Mouse (Mus musculus): ENCODE measurements at regions not wholly inside any gene's neighbourhood (a gene's known extent, or its start where the extent isn't known, plus 50 kb on each side); places are given as distances from the start of the nearest gene placed in this dataset.

- DNase-seq (ENCODE audit: low spot score) (no peak), ATAC-seq (ENCODE audit: insufficient number of reproducible peaks, low FRiP score, low TSS enrichment, low read depth) (no peak)
- Histone ChIP-seq H3K36me3 (ENCODE audit: control insufficient read depth, insufficient read depth, low read length) (no peaks in the 10 kb centered on the region), H3K4me1 (ENCODE audit: control insufficient read depth, insufficient read depth, low read length) (no peaks in the 10 kb centered on the region), H3K4me3 (ENCODE audit: low read depth, low read length) (no peak overlapping the region), H3K27ac (replicated peaks; ENCODE audit: low read depth, low read length) (no peak overlapping the region), H3K9ac (ENCODE audit: low read length) (no peak overlapping the region), H3K27me3 (ENCODE audit: control insufficient read depth, insufficient read depth, low read length) (peaks cover 2% of the 10 kb centered on the region), H3K4me2 (ENCODE audit: low read depth, severe bottlenecking) (no peak overlapping the region), H3K9me3 (ENCODE audit: control insufficient read depth, low read length) (no peaks in the 10 kb centered on the region)
- WGBS, result 90% methylated on average over 5 of the region's 5 CpGs
These were observed 267.8 kb downstream of the Bcor start for GRCm38 (mm10) chrX:11892396-11892795.

GRCm38 (mm10) chrX:11893606-11894279 is 266.4 kb downstream of the Bcor start:
- peak; percentile 23 for DNase-seq (ENCODE audit: low spot score)

GRCm38 (mm10) chrX:11894280-11894662 is 265.9 kb downstream of the Bcor start:
- Histone ChIP-seq H3K4me2 (ENCODE audit: low read depth, severe bottlenecking) (no peak overlapping the region), H3K9ac (ENCODE audit: low read length) (no peak overlapping the region), H3K4me3 (ENCODE audit: low read depth, low read length) (no peak overlapping the region), H3K9me3 (ENCODE audit: control insufficient read depth, low read length) (no peaks in the 10 kb centered on the region), H3K4me1 (ENCODE audit: control insufficient read depth, insufficient read depth, low read length) (no peaks in the 10 kb centered on the region), H3K27ac (replicated peaks; ENCODE audit: low read depth, low read length) (no peak overlapping the region), H3K27me3 (ENCODE audit: control insufficient read depth, insufficient read depth, low read length) (peaks cover 2% of the 10 kb centered on the region), H3K36me3 (ENCODE audit: control insufficient read depth, insufficient read depth, low read length) (no peaks in the 10 kb centered on the region)
- 47% methylated on average over 6 of the region's 6 CpGs for WGBS
- no peak for ATAC-seq (ENCODE audit: insufficient number of reproducible peaks, low FRiP score, low TSS enrichment, low read depth)
- no peak for DNase-seq (ENCODE audit: low spot score)

More at GRCm38 (mm10) chrX:11893606-11894279, 266.4 kb downstream of the Bcor start:
- Histone ChIP-seq H3K4me2 (ENCODE audit: low read depth, severe bottlenecking) (no peak overlapping the region), H3K9ac (ENCODE audit: low read length) (no peak overlapping the region), H3K9me3 (ENCODE audit: control insufficient read depth, low read length) (no peaks in the 10 kb centered on the region), H3K27ac (replicated peaks; ENCODE audit: low read depth, low read length) (no peak overlapping the region), H3K4me3 (ENCODE audit: low read depth, low read length) (no peak overlapping the region), H3K36me3 (ENCODE audit: control insufficient read depth, insufficient read depth, low read length) (no peaks in the 10 kb centered on the region), H3K4me1 (ENCODE audit: control insufficient read depth, insufficient read depth, low read length) (no peaks in the 10 kb centered on the region), H3K27me3 (ENCODE audit: control insufficient read depth, insufficient read depth, low read length) (peaks cover 2% of the 10 kb centered on the region)
- WGBS, result 30% methylated on average over 10 of the region's 10 CpGs
- no peak for ATAC-seq (ENCODE audit: insufficient number of reproducible peaks, low FRiP score, low TSS enrichment, low read depth)

GRCm38 (mm10) chrX:11895396-11895795 is 264.8 kb downstream of the Bcor start:
- Histone ChIP-seq H3K4me3 (ENCODE audit: low read depth, low read length) (no peak overlapping the region), H3K36me3 (ENCODE audit: control insufficient read depth, insufficient read depth, low read length) (no peaks in the 10 kb centered on the region), H3K27ac (replicated peaks; ENCODE audit: low read depth, low read length) (no peak overlapping the region), H3K4me2 (ENCODE audit: low read depth, severe bottlenecking) (no peak overlapping the region), H3K27me3 (ENCODE audit: control insufficient read depth, insufficient read depth, low read length) (peaks cover 2% of the 10 kb centered on the region; the same call in 1 of the 2 replicates), H3K9ac (ENCODE audit: low read length) (no peak overlapping the region), H3K9me3 (ENCODE audit: control insufficient read depth, low read length) (no peaks in the 10 kb centered on the region), H3K4me1 (ENCODE audit: control insufficient read depth, insufficient read depth, low read length) (no peaks in the 10 kb centered on the region)
- no peak for ATAC-seq (ENCODE audit: insufficient number of reproducible peaks, low FRiP score, low TSS enrichment, low read depth)
- WGBS, result 21% methylated on average over 5 of the region's 5 CpGs
- DNase-seq (ENCODE audit: low spot score), result no peak

- H3K9ac ChIP-seq (ENCODE audit: low read length), result no peak overlapping the region
- H3K27me3 ChIP-seq (ENCODE audit: control insufficient read depth, insufficient read depth, low read length), result peaks cover 2% of the 10 kb centered on the region; the same call in 1 of the 2 replicates
- no peaks in the 10 kb centered on the region for H3K9me3 ChIP-seq (ENCODE audit: control insufficient read depth, low read length)
- DNase-seq (ENCODE audit: low spot score) (no peak), ATAC-seq (ENCODE audit: insufficient number of reproducible peaks, low FRiP score, low TSS enrichment, low read depth) (no peak)
- 79% methylated on average over 8 of the region's 8 CpGs for WGBS
- no peaks in the 10 kb centered on the region for H3K4me1 ChIP-seq (ENCODE audit: control insufficient read depth, insufficient read depth, low read length)
- no peaks in the 10 kb centered on the region for H3K36me3 ChIP-seq (ENCODE audit: control insufficient read depth, insufficient read depth, low read length)
- no peak overlapping the region for H3K4me3 ChIP-seq (ENCODE audit: low read depth, low read length)
- H3K27ac ChIP-seq (replicated peaks; ENCODE audit: low read depth, low read length), result no peak overlapping the region
- no peak overlapping the region for H3K4me2 ChIP-seq (ENCODE audit: low read depth, severe bottlenecking)
These were observed 261.9 kb downstream of the Bcor start for GRCm38 (mm10) chrX:11898280-11898679.

- DNase-seq (ENCODE audit: low spot score), result no peak
- no peak overlapping the region for H3K9ac ChIP-seq (ENCODE audit: low read length)
- no peak overlapping the region for H3K4me3 ChIP-seq (ENCODE audit: low read depth, low read length)
- ATAC-seq (ENCODE audit: insufficient number of reproducible peaks, low FRiP score, low TSS enrichment, low read depth), result no peak
- no peak overlapping the region for H3K27ac ChIP-seq (replicated peaks; ENCODE audit: low read depth, low read length)
- peaks cover 2% of the 10 kb centered on the region; the same call in 1 of the 2 replicates for H3K27me3 ChIP-seq (ENCODE audit: control insufficient read depth, insufficient read depth, low read length)
- 89% methylated on average over 6 of the region's 6 CpGs for WGBS
- H3K4me2 ChIP-seq (ENCODE audit: low read depth, severe bottlenecking), result no peak overlapping the region
- H3K4me1 ChIP-seq (ENCODE audit: control insufficient read depth, insufficient read depth, low read length), result no peaks in the 10 kb centered on the region
- H3K9me3 ChIP-seq (ENCODE audit: control insufficient read depth, low read length), result no peaks in the 10 kb centered on the region
- no peaks in the 10 kb centered on the region for H3K36me3 ChIP-seq (ENCODE audit: control insufficient read depth, insufficient read depth, low read length)
These were observed 261.1 kb downstream of the Bcor start for GRCm38 (mm10) chrX:11899051-11899450.

GRCm38 (mm10) chrX:11899914-11900313 is 260.2 kb downstream of the Bcor start:
- WGBS, result 44% methylated on average over 3 of the region's 3 CpGs
- no peaks in the 10 kb centered on the region for H3K36me3 ChIP-seq (ENCODE audit: control insufficient read depth, insufficient read depth, low read length)
- no peak overlapping the region for H3K4me3 ChIP-seq (ENCODE audit: low read depth, low read length)
- H3K9ac ChIP-seq (ENCODE audit: low read length), result no peak overlapping the region
- no peak for ATAC-seq (ENCODE audit: insufficient number of reproducible peaks, low FRiP score, low TSS enrichment, low read depth)
- H3K9me3 ChIP-seq (ENCODE audit: control insufficient read depth, low read length), result no peaks in the 10 kb centered on the region
- peaks cover 2% of the 10 kb centered on the region; the same call in 1 of the 2 replicates for H3K27me3 ChIP-seq (ENCODE audit: control insufficient read depth, insufficient read depth, low read length)
- DNase-seq (ENCODE audit: low spot score), result no peak
- no peak overlapping the region for H3K4me2 ChIP-seq (ENCODE audit: low read depth, severe bottlenecking)
- no peaks in the 10 kb centered on the region for H3K4me1 ChIP-seq (ENCODE audit: control insufficient read depth, insufficient read depth, low read length)
- no peak overlapping the region for H3K27ac ChIP-seq (replicated peaks; ENCODE audit: low read depth, low read length)

- Histone ChIP-seq H3K27me3 (ENCODE audit: control insufficient read depth, insufficient read depth, low read length) (no peaks in the 10 kb centered on the region), H3K9ac (ENCODE audit: low read length) (no peak overlapping the region), H3K9me3 (ENCODE audit: control insufficient read depth, low read length) (no peaks in the 10 kb centered on the region), H3K36me3 (ENCODE audit: control insufficient read depth, insufficient read depth, low read length) (no peaks in the 10 kb centered on the region), H3K4me1 (ENCODE audit: control insufficient read depth, insufficient read depth, low read length) (no peaks in the 10 kb centered on the region), H3K4me2 (ENCODE audit: low read depth, severe bottlenecking) (no peak overlapping the region), H3K27ac (replicated peaks; ENCODE audit: low read depth, low read length) (no peak overlapping the region), H3K4me3 (ENCODE audit: low read depth, low read length) (no peak overlapping the region)
- ATAC-seq (ENCODE audit: insufficient number of reproducible peaks, low FRiP score, low TSS enrichment, low read depth), result no peak
- no peak for DNase-seq (ENCODE audit: low spot score)
- 80% methylated on average over 5 of the region's 5 CpGs for WGBS
These were observed 258.4 kb downstream of the Bcor start for GRCm38 (mm10) chrX:11901791-11902190.
